Mouse (Mus musculus) cortical plate, adult 2 months (tissue): ENCODE measurements around the gene Ror1. TPM values are rescaled to one million over a fixed set of nuclear protein-coding genes. Genes with fewer than 3 reads are reported as not detected.

ENCODE experiments used
- H3K27ac ChIP-seq: fragments of 200-500 bp; 2 replicates; pipeline ENCODE4 v1.5.1; 2012; ENCODE audit warnings: low read length, control low read depth, inconsistent platforms; ENCODE audit not compliant: insufficient read depth
- H3K4me1 ChIP-seq: fragments of 200-500 bp; 2 replicates; pipeline ENCODE4 v1.6.1; 2011; ENCODE audit warnings: low read length; ENCODE audit not compliant: control insufficient read depth, insufficient read depth
- H3K4me3 ChIP-seq: fragments of 200-500 bp; 2 replicates; pipeline ENCODE4 v1.5.1; 2011; ENCODE audit warnings: mild to moderate bottlenecking, low read length, control low read depth; ENCODE audit not compliant: insufficient read depth
- CTCF ChIP-seq: fragments of 200-500 bp; IDR thresholded peaks from 2 replicates; pipeline ENCODE4 v1.5.1; 2011; ENCODE audit warnings: mild to moderate bottlenecking, control low read depth, low read length; ENCODE audit not compliant: insufficient read depth; ENCODE audit errors: extremely low read depth
- POLR2A ChIP-seq: fragments of 200-500 bp; IDR thresholded peaks from 2 replicates; pipeline ENCODE4 v1.6.1; 2011; ENCODE audit warnings: mild to moderate bottlenecking, low read length, control low read depth; ENCODE audit not compliant: insufficient read depth; ENCODE audit errors: extremely low read depth
- polyA plus RNA-seq: library from polyadenylated mRNA; depleted of rRNA; stranded (reverse); fragments of >200 nt; gene quantifications from 2 replicates; pipeline ENCODE4 v1.2.3, GENCODE M21; 2012

Ror1 gene
- polyA plus RNA-seq, 1 experiment = 0.42 TPM

DNA sequence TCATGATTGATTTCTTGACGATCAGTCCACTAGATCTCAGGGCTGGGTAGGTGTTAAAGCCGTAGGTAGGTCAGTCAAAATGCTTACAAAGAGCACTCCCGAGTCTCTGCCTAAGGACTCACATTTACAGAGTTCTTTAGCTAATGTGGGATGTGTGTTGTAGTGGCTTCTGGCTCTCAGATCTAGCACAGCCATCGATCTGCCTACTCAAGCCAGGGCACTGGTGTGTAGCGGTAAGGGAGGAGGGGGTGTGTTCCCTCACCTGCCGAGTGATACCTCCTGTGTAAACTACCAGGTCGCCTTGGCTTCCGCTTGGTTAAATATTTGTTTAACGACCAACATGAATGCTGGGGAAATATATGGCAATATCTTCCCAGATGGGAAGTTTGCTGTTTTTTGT, 12.0 kb downstream of the Ror1 start:
- no peak overlapping the region for H3K27ac ChIP-seq
- no peak overlapping the region for H3K4me3 ChIP-seq

DNA sequence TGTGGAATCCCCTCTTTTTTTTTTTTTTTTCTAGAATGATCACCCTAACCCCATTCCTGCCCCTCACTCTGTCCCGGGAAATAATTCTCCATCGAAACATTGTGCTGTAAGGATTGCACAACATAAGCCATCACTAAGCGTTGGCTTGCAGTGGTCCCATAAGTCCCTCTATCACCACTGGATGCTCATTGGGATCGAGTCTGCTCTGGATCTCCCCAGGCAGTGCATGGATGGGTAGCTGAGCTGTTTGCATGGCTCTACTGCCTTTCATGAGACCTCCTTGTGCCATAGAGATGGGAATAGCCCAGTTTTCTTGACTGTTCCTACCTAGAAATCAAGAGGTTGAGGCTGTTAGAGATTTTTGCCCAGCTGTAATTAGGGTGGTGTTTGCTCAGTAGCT, 13.0 kb downstream of the Ror1 start:
- TF ChIP-seq POLR2A = no peak
- TF ChIP-seq CTCF = no peak

More for the DNA sequence above, 12.0 kb downstream of the Ror1 start:
- H3K4me1 ChIP-seq = no peaks in the 10 kb centered on the region
- no peak for TF ChIP-seq POLR2A
- TF ChIP-seq CTCF = no peak

GRCm38 (mm10) chr4:100114148-100114547, 18.6 kb downstream of the Ror1 start:
- H3K27ac ChIP-seq = no peak overlapping the region
- TF ChIP-seq POLR2A = no peak
- TF ChIP-seq CTCF = no peak
- H3K4me3 ChIP-seq = no peak overlapping the region
- no peaks in the 10 kb centered on the region for H3K4me1 ChIP-seq

More for the DNA sequence above, 13.0 kb downstream of the Ror1 start:
- Histone ChIP-seq H3K27ac (no peak overlapping the region), H3K4me1 (no peaks in the 10 kb centered on the region), H3K4me3 (no peak overlapping the region)

DNA sequence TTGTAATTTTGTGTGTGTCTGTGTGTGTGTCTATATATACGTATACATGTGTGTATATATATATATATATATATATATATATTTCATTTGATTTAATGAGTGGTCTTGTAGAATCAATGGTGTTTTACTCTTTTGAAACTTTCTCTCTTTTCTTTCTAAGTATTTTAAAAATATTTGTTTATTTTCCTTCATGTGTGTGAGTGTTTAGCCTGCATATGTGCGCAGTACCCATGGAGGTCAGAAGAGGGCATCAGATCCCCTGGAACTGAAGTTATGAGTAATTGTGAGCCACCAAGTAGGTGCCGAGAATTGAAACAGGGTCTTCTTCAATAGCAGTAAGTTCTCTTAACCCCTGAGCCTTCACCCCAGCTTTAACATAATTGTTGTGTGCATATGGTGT, 20.8 kb downstream of the Ror1 start:
- Histone ChIP-seq H3K4me1 (peaks cover 2% of the 10 kb centered on the region; the same call in 1 of the 2 replicates), H3K4me3 (no peak overlapping the region), H3K27ac (no peak overlapping the region)
- TF ChIP-seq POLR2A = no peak
- no peak for TF ChIP-seq CTCF

DNA sequence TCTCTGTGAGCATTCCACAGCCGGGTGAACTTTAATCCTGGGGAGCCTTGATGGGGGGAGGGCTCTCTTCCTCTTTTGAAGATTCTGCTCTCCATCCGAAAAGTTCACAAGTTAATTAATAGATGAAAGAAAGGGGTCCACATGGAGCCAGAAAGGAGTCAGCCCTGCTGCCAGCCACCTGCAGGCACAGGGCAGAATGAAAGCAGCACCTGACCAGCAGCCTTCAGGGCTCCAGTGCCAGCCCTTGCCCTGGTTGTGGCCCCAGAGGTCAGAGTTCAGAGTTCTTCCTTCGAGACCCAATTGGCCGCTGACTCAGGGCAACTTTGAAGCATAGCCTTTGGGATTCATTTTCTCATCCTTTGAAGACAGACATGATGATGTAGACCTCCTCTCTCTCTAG, 23.1 kb downstream of the Ror1 start:
- no peak for TF ChIP-seq CTCF
- no peak for TF ChIP-seq POLR2A
- Histone ChIP-seq H3K27ac (no peak overlapping the region), H3K4me3 (no peak overlapping the region), H3K4me1 (peaks cover 2% of the 10 kb centered on the region; the same call in 1 of the 2 replicates)

DNA sequence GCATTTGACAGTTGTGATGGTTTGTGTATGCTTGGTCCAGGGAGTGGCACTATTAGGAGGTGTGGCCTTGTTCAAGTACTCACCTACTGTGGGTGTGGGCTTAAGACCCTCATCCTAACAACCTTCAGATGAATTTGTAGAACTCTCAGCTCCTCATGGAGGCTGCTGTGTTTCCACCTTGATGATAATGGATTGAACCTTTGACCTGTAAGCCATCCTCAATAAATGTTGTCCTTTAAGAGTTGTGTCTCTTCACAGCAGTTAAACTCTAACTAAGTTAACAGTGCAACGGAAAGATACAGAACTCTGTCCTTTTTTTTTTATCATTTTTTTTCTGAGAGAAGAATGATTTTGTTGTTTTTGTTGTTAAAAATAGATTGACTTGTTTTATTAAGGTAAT, 23.8 kb downstream of the Ror1 start:
- no peak for TF ChIP-seq POLR2A
- no peak for TF ChIP-seq CTCF
- Histone ChIP-seq H3K4me1 (peaks cover 2% of the 10 kb centered on the region; the same call in 1 of the 2 replicates), H3K4me3 (no peak overlapping the region), H3K27ac (no peak overlapping the region)

- Histone ChIP-seq H3K27ac (no peak overlapping the region), H3K4me1 (peaks cover 2% of the 10 kb centered on the region; the same call in 1 of the 2 replicates), H3K4me3 (no peak overlapping the region)
- TF ChIP-seq CTCF (no peak), POLR2A (no peak)
These were observed 25.0 kb downstream of the Ror1 start for GRCm38 (mm10) chr4:100120547-100120946.

GRCm38 (mm10) chr4:100122436-100122835, 26.8 kb downstream of the Ror1 start:
- Histone ChIP-seq H3K27ac (no peak overlapping the region), H3K4me3 (no peak overlapping the region), H3K4me1 (peaks cover 2% of the 10 kb centered on the region; the same call in 1 of the 2 replicates)
- no peak for TF ChIP-seq CTCF
- TF ChIP-seq POLR2A = no peak

DNA sequence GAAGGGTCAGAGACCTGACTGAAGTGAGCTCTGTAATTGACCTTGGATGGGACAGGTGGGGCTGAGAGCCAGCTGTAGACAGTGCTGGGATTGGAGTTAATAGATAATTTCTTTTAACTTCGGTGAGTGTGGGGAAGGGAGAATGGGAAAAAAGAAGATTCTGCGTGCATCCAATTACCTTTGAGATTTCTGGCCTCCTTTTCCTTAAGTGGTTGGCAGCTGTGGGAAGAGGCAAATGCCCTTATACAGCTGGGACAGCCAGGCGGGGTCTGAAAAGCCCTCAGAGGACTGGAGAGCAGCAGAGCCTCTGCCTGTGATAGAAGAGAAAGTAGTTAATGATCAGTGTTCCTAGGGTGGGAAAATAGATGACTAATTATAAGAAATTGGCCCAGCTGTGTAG, 27.9 kb downstream of the Ror1 start:
- peaks cover 2% of the 10 kb centered on the region; the same call in 1 of the 2 replicates for H3K4me1 ChIP-seq
- TF ChIP-seq CTCF (no peak), POLR2A (no peak)
- no peak overlapping the region for H3K27ac ChIP-seq
- no peak overlapping the region for H3K4me3 ChIP-seq

- H3K4me1 ChIP-seq = peaks cover 2% of the 10 kb centered on the region; the same call in 1 of the 2 replicates
- no peak overlapping the region for H3K4me3 ChIP-seq
- TF ChIP-seq CTCF (no peak), POLR2A (no peak)
- no peak overlapping the region for H3K27ac ChIP-seq
These were observed 28.5 kb downstream of the Ror1 start for GRCm38 (mm10) chr4:100124056-100124455.
